Mouse (Mus musculus) thymus, adult 2 months (tissue): ENCODE results near the gene Cmtm1.

Experiments used
- CTCF ChIP-seq: fragments of 200-500 bp; IDR thresholded peaks from 2 replicates; pipeline ENCODE4 v1.5.1; 2012; ENCODE audit warnings: mild to moderate bottlenecking, control low read depth, low read length, moderate library complexity, borderline replicate concordance; ENCODE audit not compliant: control insufficient read depth, poor library complexity, insufficient read depth; ENCODE audit errors: extremely low read depth
- POLR2A ChIP-seq: fragments of 200-500 bp; IDR thresholded peaks from 2 replicates; pipeline ENCODE4 v1.6.1; 2012; ENCODE audit warnings: mild to moderate bottlenecking, low read length, control low read depth, moderate library complexity; ENCODE audit not compliant: control insufficient read depth, poor library complexity, insufficient read depth; ENCODE audit errors: extremely low read depth

DNA sequence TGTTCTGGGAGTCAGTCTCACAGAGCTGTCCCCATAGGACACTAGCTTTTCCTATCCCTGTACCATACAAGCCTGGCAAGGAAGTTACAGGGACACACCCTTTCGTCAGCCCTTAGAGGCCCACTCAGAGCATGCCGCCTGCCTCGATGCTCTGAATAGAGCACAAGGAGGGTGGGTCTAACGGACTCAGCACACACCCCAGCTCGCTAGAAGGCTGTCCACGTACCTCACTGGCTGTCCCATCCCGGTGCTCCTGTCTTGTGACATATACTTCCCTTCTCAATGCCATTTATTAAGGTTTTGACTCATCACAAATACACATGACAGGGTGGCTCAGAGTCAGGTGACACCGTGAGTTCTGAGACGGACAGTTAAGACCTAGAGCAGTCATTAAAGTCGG is 44.6 kb upstream of the Cmtm1 start:
- TF ChIP-seq CTCF (no peak), POLR2A (no peak)
